In genomic region chr1:176046375-176046774, GRCm38 (mm10) we compare ENCODE assay signal across 16 mouse cellular contexts.
"Had no signal": no experiment of that assay in that cellular context is flagged by ENCODE, and none has a peak within 500 bp of the region (broad histone marks: within the 10 kb centered on the region; RNA-seq: fewer than 3 reads in every experiment).

No protein-coding gene starts in this region.

- ATAC-seq: intestine, postnatal 0 days; lung, postnatal 0 days had no signal

- H3K9me3 ChIP-seq: limb, embryonic 13.5 days; midbrain, embryonic 10.5 days; neural tube, embryonic 15.5 days had no signal

- H3K4me3 ChIP-seq: limb, embryonic 13.5 days; midbrain, embryonic 10.5 days; myocyte; neural tube, embryonic 15.5 days had no signal

- H3K4me1 ChIP-seq: limb, embryonic 13.5 days; midbrain, embryonic 10.5 days; neural tube, embryonic 15.5 days had no signal

- H3K4me2 ChIP-seq: limb, embryonic 13.5 days; neural tube, embryonic 15.5 days had no signal

- H3K27ac ChIP-seq: limb, embryonic 13.5 days; liver, embryonic 14.5 days; midbrain, embryonic 10.5 days; neural tube, embryonic 15.5 days had no signal

- H3K36me3 ChIP-seq: limb, embryonic 13.5 days; midbrain, embryonic 10.5 days; neural tube, embryonic 15.5 days had no signal

- DNase-seq: kidney, adult 8-10 months; kidney, postnatal 10 days; left cerebral cortex, postnatal 4 days; lung, adult 18-20 months; lung, postnatal 4 days; right cerebral cortex, adult 18-20 months; right cerebral cortex, postnatal 25 days; thymus, adult 18-20 months; thymus, postnatal 14 days had no signal

- H3K27me3 ChIP-seq: limb, embryonic 13.5 days; neural tube, embryonic 15.5 days had no signal

- H3K9ac ChIP-seq: limb, embryonic 13.5 days; liver, embryonic 14.5 days; neural tube, embryonic 15.5 days had no signal
